Mouse (Mus musculus): ENCODE data around the gene Ccdc93. TPM values are rescaled to one million over a fixed set of nuclear protein-coding genes. Genes with fewer than 3 reads are reported as not detected.

The Ccdc93 gene
- polyA plus RNA-seq (2015; fragmentation: Nextera tagmentation; extraction: Ambion mirVana), result 11.5 and 12.9 TPM in 2 replicates

DNA sequence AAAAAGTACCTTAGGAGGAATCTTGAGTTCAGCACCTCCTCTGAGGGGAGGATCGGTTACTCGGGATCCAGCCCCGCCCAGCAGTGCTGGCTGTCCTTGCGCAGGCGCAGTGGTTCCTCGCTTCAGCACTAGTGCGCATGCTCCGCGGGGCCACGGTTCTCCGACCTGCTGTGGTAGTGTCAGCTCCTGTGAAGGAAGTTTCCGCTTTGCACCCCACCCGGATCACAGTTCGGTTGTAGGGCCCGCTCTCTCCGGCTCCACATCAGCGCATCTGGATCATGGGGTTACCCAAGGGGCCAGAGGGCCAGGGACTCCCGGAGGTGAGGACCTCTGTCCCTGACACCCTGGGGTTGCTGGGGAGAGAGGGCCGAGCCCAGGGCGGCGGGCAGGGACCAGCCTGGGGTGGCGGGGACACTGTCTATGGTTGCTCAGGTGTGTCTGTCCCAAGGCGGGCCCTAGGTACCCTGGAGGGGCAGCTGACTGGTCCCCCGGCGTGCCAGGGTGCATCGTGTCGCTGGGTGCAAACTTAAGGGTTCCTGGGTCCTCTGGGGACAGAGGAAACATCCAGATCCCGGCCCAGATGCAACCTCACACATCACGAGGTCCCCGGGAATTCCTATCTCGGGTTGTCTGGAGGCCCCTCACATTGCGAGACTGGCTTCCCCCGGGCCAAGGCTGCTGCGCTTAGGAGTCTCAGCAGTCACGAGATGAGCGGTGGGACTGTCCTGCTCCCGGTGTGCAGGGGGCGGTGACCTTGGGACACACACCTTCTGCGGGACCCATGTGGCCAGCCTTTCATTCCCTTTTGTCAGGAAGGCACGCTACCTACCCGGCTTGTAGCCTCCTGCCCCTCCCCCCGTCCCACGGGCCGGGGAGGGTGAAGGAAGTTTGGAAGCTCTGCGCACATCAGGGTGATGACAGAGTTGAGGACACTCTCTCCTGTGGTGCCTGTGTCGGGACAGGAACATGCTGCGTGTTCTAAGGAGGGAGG is at the start of gene Ccdc93:
Gene Ccdc93 (plus strand): TSS at position 112 of the 991 bp plus-strand sequence.
- WGBS, result under 1% methylated on average over 47 of the region's 47 CpGs
- ATAC-seq (replicated peaks), result peak; percentile 94

DNA sequence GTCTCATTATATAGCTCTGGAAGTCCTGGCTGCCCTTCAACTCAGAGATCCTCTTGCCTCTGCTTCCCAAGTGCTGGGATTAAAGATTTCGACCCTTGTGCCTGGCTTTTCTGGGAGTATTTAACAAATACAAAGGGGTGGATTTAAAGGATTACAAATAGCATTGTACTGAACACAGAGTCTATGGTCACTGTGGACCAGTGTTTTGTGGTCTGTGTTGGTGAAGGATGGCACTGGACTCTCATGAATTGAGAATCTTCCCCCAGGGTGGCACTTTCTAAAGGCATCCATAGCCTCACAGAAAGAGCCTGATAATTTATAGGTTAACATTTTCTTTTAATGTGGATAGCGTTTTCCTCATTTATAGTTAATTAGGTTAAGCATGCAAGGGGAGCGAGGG is 49.3 kb upstream of the Ccdc93 start:
- Histone ChIP-seq H3K27ac (replicated peaks) (no peak overlapping the region), H3K4me1 (no peaks in the 10 kb centered on the region), H3K4me3 (no peak overlapping the region), H3K27me3 (no peaks in the 10 kb centered on the region), H3K9ac (replicated peaks) (no peak overlapping the region), H3K36me3 (no peaks in the 10 kb centered on the region), H3K9me3 (no peaks in the 10 kb centered on the region), H3K4me2 (replicated peaks) (no peak overlapping the region)
- no peak for ATAC-seq (replicated peaks)
- WGBS, result 39% methylated on average over 3 of the region's 3 CpGs

More for the DNA sequence above, at the start of gene Ccdc93:
- H3K27me3 ChIP-seq, result no peaks in the 10 kb centered on the region
- H3K36me3 ChIP-seq, result peaks cover 4% of the 10 kb centered on the region; the same call in 1 of the 2 replicates
- peak within 1 kb of the TSS; percentile 74 for H3K9ac ChIP-seq (replicated peaks)
- H3K9me3 ChIP-seq, result no peaks in the 10 kb centered on the region
- H3K27ac ChIP-seq (replicated peaks), result no peak within 1 kb of the TSS
- H3K4me1 ChIP-seq, result peaks cover 21% of the 10 kb centered on the region
- H3K4me2 ChIP-seq (replicated peaks), result peak within 1 kb of the TSS; percentile 88
- H3K4me3 ChIP-seq, result peak within 1 kb of the TSS; percentile 60

DNA sequence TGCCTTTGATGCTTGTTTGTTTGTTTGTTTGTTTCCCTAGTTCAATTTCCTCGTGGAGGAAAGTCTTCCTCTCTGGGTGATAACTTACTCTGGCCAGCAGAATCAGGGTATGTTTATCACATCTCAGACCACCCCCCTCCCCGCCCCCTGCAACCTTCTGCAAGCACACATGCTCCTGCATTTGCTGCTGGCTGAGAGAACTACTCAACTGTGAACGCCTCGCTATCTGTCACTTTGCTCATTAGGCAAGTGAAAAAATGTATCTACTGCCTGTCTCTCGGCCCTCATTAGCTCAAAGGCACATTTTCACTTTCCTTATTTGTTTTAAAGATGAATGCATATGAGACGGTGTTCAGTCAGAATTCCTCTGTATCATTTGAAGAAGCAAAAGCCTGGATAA is 42.5 kb upstream of the Ccdc93 start:
- Histone ChIP-seq H3K9ac (replicated peaks) (no peak overlapping the region), H3K27me3 (no peaks in the 10 kb centered on the region), H3K36me3 (no peaks in the 10 kb centered on the region), H3K9me3 (no peaks in the 10 kb centered on the region), H3K27ac (replicated peaks) (peak overlapping the region; percentile 40; the same call in 1 of the 2 replicates), H3K4me2 (replicated peaks) (no peak overlapping the region), H3K4me3 (no peak overlapping the region), H3K4me1 (peaks cover 22% of the 10 kb centered on the region)
- no peak for ATAC-seq (replicated peaks)
- WGBS, result 25% methylated on average over 6 of the region's 6 CpGs

DNA sequence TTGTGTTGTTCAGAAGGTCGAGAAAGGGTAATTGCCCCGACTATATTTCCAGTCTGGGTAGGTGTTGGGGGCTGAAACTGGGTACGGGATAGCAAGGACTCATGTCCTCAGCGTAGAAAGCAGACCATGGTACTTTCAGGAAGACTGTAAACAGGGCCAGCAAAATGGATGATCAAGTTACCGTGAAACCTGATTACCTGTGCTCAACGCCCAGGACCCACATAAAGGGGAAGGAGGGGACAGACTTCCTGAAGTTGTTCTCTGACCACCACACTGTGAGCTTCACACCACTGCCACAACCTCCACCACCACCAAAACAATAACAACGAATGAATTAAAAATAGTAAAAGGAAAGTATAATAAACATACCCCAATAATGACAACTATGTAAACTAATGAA is 42.1 kb upstream of the Ccdc93 start:
- no peak for ATAC-seq (replicated peaks)
- Histone ChIP-seq H3K4me2 (replicated peaks) (no peak overlapping the region), H3K4me3 (no peak overlapping the region), H3K4me1 (peaks cover 25% of the 10 kb centered on the region), H3K9me3 (no peaks in the 10 kb centered on the region), H3K27me3 (no peaks in the 10 kb centered on the region), H3K27ac (replicated peaks) (peak overlapping the region; percentile 40; the same call in 1 of the 2 replicates), H3K9ac (replicated peaks) (no peak overlapping the region), H3K36me3 (no peaks in the 10 kb centered on the region)
- 52% methylated on average over 7 of the region's 7 CpGs for WGBS

DNA sequence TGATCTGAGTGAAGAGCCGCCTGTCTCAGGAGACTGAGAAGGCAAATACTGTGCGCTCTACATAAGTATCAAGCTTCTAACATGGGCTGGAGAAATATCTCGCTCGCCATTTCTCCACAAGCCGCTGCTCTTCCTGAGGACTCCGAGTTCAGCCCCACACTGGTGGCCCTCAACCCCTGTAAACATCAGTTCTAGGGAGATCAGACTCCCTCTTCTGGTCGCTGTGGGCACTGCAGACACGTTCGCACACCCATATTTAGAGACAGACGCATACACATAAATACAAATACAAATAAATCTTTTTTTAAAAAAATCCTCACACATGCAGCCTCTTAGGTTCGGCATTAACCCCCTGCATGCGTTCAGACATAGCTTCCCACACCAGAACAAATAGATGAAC is 41.3 kb upstream of the Ccdc93 start:
- no peaks in the 10 kb centered on the region for H3K36me3 ChIP-seq
- no peak overlapping the region for H3K4me3 ChIP-seq
- WGBS, result 75% methylated on average over 12 of the region's 12 CpGs
- ATAC-seq (replicated peaks), result 0 out of 2 replicates have a peak, but pooled peaks have one; percentile 20
- no peak overlapping the region for H3K4me2 ChIP-seq (replicated peaks)
- no peak overlapping the region for H3K27ac ChIP-seq (replicated peaks)
- no peaks in the 10 kb centered on the region for H3K27me3 ChIP-seq
- H3K9me3 ChIP-seq, result no peaks in the 10 kb centered on the region
- H3K4me1 ChIP-seq, result peaks cover 31% of the 10 kb centered on the region
- H3K9ac ChIP-seq (replicated peaks), result no peak overlapping the region

DNA sequence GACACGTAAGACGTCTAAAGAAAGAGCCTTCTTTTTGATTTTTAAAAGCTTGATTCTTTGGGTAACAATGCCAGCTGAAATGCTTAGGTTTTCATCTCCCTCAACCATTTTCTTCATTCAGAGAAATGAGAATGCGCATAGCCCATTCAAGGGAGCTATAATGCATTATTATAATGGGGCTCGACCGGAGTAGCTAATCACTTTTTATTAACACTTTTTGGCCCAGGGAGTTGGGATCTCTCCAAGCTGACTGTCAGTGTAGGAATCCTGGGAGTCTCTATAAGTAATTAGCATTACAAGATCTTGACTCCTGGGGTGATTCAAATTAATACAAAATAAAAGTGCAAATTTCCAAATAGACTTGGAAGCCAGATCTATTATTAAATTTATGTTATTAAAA is 40.8 kb upstream of the Ccdc93 start:
- Histone ChIP-seq H3K4me3 (no peak overlapping the region), H3K4me2 (replicated peaks) (no peak overlapping the region), H3K9me3 (no peaks in the 10 kb centered on the region), H3K27me3 (no peaks in the 10 kb centered on the region), H3K27ac (replicated peaks) (no peak overlapping the region), H3K4me1 (peaks cover 36% of the 10 kb centered on the region), H3K9ac (replicated peaks) (no peak overlapping the region), H3K36me3 (no peaks in the 10 kb centered on the region)
- WGBS, result 16% methylated on average over 5 of the region's 5 CpGs
- ATAC-seq (replicated peaks), result peak; percentile 48; the same call in 1 of the 2 replicates

DNA sequence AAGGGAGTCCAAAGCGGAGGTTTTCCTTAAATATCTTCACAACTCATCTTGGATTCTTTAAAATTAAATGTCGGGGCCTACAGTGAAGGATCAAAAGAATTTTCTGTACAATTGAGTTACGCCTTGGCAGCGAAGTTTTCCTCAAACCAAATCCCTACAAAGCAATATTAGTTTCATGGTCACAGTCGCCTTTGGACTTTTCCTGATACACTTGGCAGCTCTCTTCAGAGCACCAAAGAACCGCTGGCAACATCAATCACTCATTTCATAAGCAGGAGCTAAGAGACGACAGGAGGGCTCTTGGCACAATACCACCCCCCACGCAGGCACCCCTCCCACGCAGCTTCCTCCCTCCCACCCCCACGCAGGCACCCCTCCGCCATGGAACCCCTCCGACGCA is 40.4 kb upstream of the Ccdc93 start:
- H3K9me3 ChIP-seq, result no peaks in the 10 kb centered on the region
- H3K4me2 ChIP-seq (replicated peaks), result peak overlapping the region; percentile 20; the same call in 1 of the 2 replicates
- no peak overlapping the region for H3K4me3 ChIP-seq
- no peaks in the 10 kb centered on the region for H3K36me3 ChIP-seq
- no peak overlapping the region for H3K27ac ChIP-seq (replicated peaks)
- 34% methylated on average over 13 of the region's 13 CpGs for WGBS
- no peak for ATAC-seq (replicated peaks)
- H3K9ac ChIP-seq (replicated peaks), result no peak overlapping the region
- H3K27me3 ChIP-seq, result no peaks in the 10 kb centered on the region
- H3K4me1 ChIP-seq, result peaks cover 39% of the 10 kb centered on the region

DNA sequence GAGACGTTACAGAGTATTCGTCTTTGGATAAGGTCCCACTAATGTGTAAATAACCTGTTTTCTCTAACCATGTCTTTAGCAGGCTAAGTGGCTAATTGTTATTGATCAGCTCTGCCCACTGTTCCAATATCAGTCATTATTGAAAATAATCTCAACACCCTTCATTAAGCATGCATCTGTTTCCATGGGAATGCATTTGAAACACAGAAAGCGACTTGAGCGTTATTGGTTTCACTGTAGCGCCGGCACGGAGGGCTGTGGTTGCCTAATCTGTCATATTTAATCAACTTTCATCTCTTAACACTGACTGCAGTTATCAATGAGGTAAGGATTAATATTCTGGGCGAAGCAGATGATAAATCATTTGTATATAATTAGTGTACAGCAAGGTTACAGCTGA is 40.0 kb upstream of the Ccdc93 start:
- WGBS, result 31% methylated on average over 8 of the region's 8 CpGs
- peaks cover 41% of the 10 kb centered on the region for H3K4me1 ChIP-seq
- H3K27me3 ChIP-seq, result no peaks in the 10 kb centered on the region
- H3K36me3 ChIP-seq, result no peaks in the 10 kb centered on the region
- no peak for ATAC-seq (replicated peaks)
- H3K4me2 ChIP-seq (replicated peaks), result peak overlapping the region; percentile 20; the same call in 1 of the 2 replicates
- no peaks in the 10 kb centered on the region for H3K9me3 ChIP-seq
- no peak overlapping the region for H3K9ac ChIP-seq (replicated peaks)
- H3K27ac ChIP-seq (replicated peaks), result no peak overlapping the region
- H3K4me3 ChIP-seq, result no peak overlapping the region

DNA sequence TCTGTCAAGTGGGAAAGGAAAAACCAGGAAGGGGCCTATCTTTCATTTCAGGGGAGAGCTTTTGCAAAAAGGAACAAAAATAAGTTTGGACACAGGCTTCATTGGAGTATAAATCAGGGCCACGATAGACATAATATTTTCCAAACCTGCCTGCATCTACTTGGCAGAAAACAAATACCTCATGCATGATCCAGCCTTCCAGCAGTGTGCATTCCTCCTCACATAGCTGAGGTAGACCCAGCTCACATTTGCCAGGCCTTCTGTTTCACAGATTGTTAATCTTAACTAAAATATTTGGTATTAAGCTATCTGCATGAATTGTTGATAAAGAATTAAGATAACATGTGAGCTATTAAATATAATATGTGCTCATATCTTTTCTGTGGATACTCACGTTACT is 37.7 kb upstream of the Ccdc93 start:
- H3K27me3 ChIP-seq, result no peaks in the 10 kb centered on the region
- WGBS, result 63% methylated on average over 2 of the region's 2 CpGs
- no peak overlapping the region for H3K4me2 ChIP-seq (replicated peaks)
- no peaks in the 10 kb centered on the region for H3K9me3 ChIP-seq
- H3K9ac ChIP-seq (replicated peaks), result no peak overlapping the region
- ATAC-seq (replicated peaks), result no peak
- peaks cover 47% of the 10 kb centered on the region for H3K4me1 ChIP-seq
- H3K4me3 ChIP-seq, result no peak overlapping the region
- 0 out of 2 replicates have a peak overlapping the region, but pooled peaks have one; percentile 23 for H3K27ac ChIP-seq (replicated peaks)
- H3K36me3 ChIP-seq, result no peaks in the 10 kb centered on the region

DNA sequence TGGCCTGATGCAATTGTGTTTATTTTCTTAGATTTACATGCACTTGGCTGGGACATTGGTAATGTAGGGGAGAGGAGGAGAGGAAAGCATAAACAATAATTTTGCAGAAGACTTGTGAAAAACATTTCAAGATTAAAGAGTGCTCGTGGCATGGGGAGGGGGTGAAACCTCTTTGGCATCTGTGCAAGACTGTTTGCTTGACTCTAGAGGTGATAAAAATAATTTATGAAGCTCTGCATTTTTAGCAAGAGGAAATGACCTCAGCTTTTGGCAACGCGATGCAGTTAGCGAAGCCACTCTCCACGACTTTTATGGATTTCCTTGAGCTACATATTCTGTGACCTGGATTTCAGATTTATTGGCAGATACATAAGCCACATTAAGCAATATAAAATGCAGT is 36.1 kb upstream of the Ccdc93 start:
- Histone ChIP-seq H3K4me2 (replicated peaks) (no peak overlapping the region), H3K4me3 (no peak overlapping the region), H3K27me3 (no peaks in the 10 kb centered on the region), H3K9ac (replicated peaks) (no peak overlapping the region), H3K9me3 (no peaks in the 10 kb centered on the region), H3K27ac (replicated peaks) (no peak overlapping the region), H3K36me3 (no peaks in the 10 kb centered on the region), H3K4me1 (peaks cover 52% of the 10 kb centered on the region)
- WGBS, result 67% methylated on average over 5 of the region's 5 CpGs
- ATAC-seq (replicated peaks), result no peak

DNA sequence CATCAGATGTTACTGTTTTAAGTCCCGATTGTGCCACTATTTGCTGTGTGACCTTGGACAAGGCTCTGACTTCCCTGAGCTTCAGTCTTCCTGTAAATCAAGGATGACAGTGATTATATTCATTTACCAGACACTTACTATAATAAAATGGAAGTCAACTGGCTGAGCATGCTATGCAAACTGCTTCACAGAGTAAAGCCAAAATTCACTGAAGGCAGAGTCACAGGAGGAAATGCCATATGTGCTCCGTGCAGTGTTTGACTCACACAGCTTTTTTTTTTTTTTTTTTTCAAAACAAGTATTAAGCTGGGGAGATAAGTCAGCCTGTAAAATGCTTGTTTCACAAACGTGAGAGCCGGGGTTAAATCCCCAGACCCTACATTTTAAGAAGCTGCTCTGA is 34.3 kb upstream of the Ccdc93 start:
- Histone ChIP-seq H3K27me3 (no peaks in the 10 kb centered on the region), H3K9ac (replicated peaks) (no peak overlapping the region), H3K36me3 (no peaks in the 10 kb centered on the region), H3K27ac (replicated peaks) (no peak overlapping the region; the same call in 1 of the 2 replicates), H3K4me3 (no peak overlapping the region), H3K9me3 (no peaks in the 10 kb centered on the region), H3K4me2 (replicated peaks) (no peak overlapping the region), H3K4me1 (peaks cover 47% of the 10 kb centered on the region)
- ATAC-seq (replicated peaks), result no peak
- 66% methylated on average over 4 of the region's 4 CpGs for WGBS

DNA sequence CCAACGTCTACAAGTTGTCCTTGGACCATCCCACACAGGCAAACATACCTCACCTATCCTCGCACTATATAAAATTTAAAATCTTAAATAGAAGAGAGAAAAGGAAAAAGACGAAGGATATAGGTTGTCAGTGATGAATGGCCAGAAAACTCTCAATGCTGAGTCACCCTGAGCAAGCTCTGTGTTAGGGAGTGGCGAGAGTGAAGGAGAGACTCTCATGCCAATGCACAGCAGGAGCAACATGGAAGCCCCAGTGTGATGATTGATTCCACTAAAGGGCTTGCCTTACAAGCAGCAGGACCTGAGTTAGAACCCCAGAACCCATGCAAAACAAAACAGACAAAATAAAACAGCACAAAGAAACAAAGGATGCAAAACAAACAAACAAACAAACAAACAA is 32.6 kb upstream of the Ccdc93 start:
- no peak for ATAC-seq (replicated peaks)
- Histone ChIP-seq H3K4me2 (replicated peaks) (no peak overlapping the region), H3K9ac (replicated peaks) (no peak overlapping the region), H3K9me3 (no peaks in the 10 kb centered on the region), H3K4me3 (no peak overlapping the region), H3K27ac (replicated peaks) (0 out of 2 replicates have a peak overlapping the region, but pooled peaks have one; percentile 66), H3K27me3 (no peaks in the 10 kb centered on the region), H3K36me3 (no peaks in the 10 kb centered on the region), H3K4me1 (peaks cover 47% of the 10 kb centered on the region)
- WGBS, result 79% methylated on average over 4 of the region's 4 CpGs
